Mouse (Mus musculus): ENCODE data around the gene Lrsam1.

The Lrsam1 gene

GRCm38 (mm10) chr2:32924306-32924844, 37.0 kb downstream of the Lrsam1 start:
- no peak for DNase-seq

GRCm38 (mm10) chr2:32923551-32924250, 37.7 kb downstream of the Lrsam1 start:
- no peak for DNase-seq

- no peak for DNase-seq
These were observed 38.9 kb downstream of the Lrsam1 start for GRCm38 (mm10) chr2:32922564-32922963.

- DNase-seq: no peak
These were observed 39.5 kb downstream of the Lrsam1 start for GRCm38 (mm10) chr2:32921801-32922380.

GRCm38 (mm10) chr2:32921235-32921634, 40.2 kb downstream of the Lrsam1 start:
- DNase-seq: no peak

GRCm38 (mm10) chr2:32918391-32918790, 43.0 kb downstream of the Lrsam1 start:
- no peak for DNase-seq

- DNase-seq: no peak
These were observed 43.9 kb downstream of the Lrsam1 start for GRCm38 (mm10) chr2:32917526-32917925.

GRCm38 (mm10) chr2:32914896-32915295, 46.5 kb downstream of the Lrsam1 start:
- peak; percentile 43 for DNase-seq

GRCm38 (mm10) chr2:32914362-32914761, 47.1 kb downstream of the Lrsam1 start:
- DNase-seq: no peak

- peak; percentile 84 for DNase-seq
These were observed 49.1 kb downstream of the Lrsam1 start for GRCm38 (mm10) chr2:32912210-32912804.

GRCm38 (mm10) chr2:32911639-32912182, 49.7 kb downstream of the Lrsam1 start:
- DNase-seq: no peak

- no peak for DNase-seq
These were observed 52.6 kb downstream of the Lrsam1 start for GRCm38 (mm10) chr2:32908796-32909195.

GRCm38 (mm10) chr2:32908272-32908671, 53.1 kb downstream of the Lrsam1 start:
- DNase-seq: peak; percentile 53

- DNase-seq: no peak
These were observed 54.0 kb downstream of the Lrsam1 start for GRCm38 (mm10) chr2:32907442-32907841.

GRCm38 (mm10) chr2:32905297-32905696, 56.1 kb downstream of the Lrsam1 start:
- no peak for DNase-seq

- DNase-seq: peak; percentile 69
These were observed 56.8 kb downstream of the Lrsam1 start for GRCm38 (mm10) chr2:32904637-32905036.

- no peak for DNase-seq
These were observed 57.9 kb downstream of the Lrsam1 start for GRCm38 (mm10) chr2:32903470-32903869.

- DNase-seq: no peak
These were observed 59.3 kb downstream of the Lrsam1 start for GRCm38 (mm10) chr2:32902126-32902525.

- no peak for DNase-seq
These were observed 62.4 kb downstream of the Lrsam1 start for GRCm38 (mm10) chr2:32898983-32899382.

- no peak for DNase-seq
These were observed 64.8 kb downstream of the Lrsam1 start for GRCm38 (mm10) chr2:32896507-32897147.

- DNase-seq: no peak
These were observed 65.8 kb downstream of the Lrsam1 start for GRCm38 (mm10) chr2:32895606-32896106.

- DNase-seq: no peak
These were observed 67.3 kb downstream of the Lrsam1 start for GRCm38 (mm10) chr2:32894097-32894496.

GRCm38 (mm10) chr2:32892490-32892889, 68.9 kb downstream of the Lrsam1 start:
- DNase-seq: no peak
